10 mouse cellular contexts compared by ENCODE assay signal in genomic region chr4:24792416-24792981, GRCm38 (mm10). TPM values are rescaled to one million over a fixed set of nuclear protein-coding genes. Genes with fewer than 3 reads are reported as not detected.
DNase-seq lines count a peak whose midpoint lies in the region; ATAC-seq and TF ChIP-seq lines count a peak whose summit lies in the region.
"Had no signal": no experiment of that assay in that cellular context is flagged by ENCODE, and none has a peak within 500 bp of the region (broad histone marks: within the 10 kb centered on the region; RNA-seq: fewer than 3 reads in every experiment).

No protein-coding gene starts in this region.

- intact Hi-C loops in left cerebral cortex, adult 2 months (cut with DNase I) = loop anchor here (2.0 to 5.0 kb wide), 2 partner anchors 45 to 58 kb away; partner anchors contain the start of gene Klhl32

- no peaks in the 10 kb centered on the region for H3K9me3 ChIP-seq in forebrain, embryonic 14.5 days (replicated peaks; ENCODE audit: control insufficient read depth, low read length)
- no peaks in the 10 kb centered on the region for H3K9me3 ChIP-seq in midbrain, embryonic 15.5 days
- H3K9me3 ChIP-seq in liver, embryonic 12.5 days (replicated peaks) = no peaks in the 10 kb centered on the region
- H3K9me3 ChIP-seq: liver, embryonic 13.5 days had no signal

- H3K36me3 ChIP-seq in forebrain, embryonic 14.5 days (ENCODE audit: control insufficient read depth, insufficient read depth, low read length) = no peaks in the 10 kb centered on the region
- no peaks in the 10 kb centered on the region for H3K36me3 ChIP-seq in midbrain, embryonic 15.5 days (replicated peaks)
- no peaks in the 10 kb centered on the region for H3K36me3 ChIP-seq in liver, embryonic 12.5 days
- H3K36me3 ChIP-seq: liver, embryonic 13.5 days had no signal

- peak; percentile 37; the same call in 1 of the 2 replicates for ATAC-seq in forebrain, embryonic 14.5 days
- ATAC-seq in midbrain, embryonic 15.5 days (replicated peaks) = peak; percentile 38; the same call in 1 of the 2 replicates
- ATAC-seq in liver, embryonic 12.5 days = no peak
- ATAC-seq: Patski had no signal

- no peak overlapping the region for H3K27ac ChIP-seq in left cerebral cortex, adult 2 months
- no peak overlapping the region for H3K27ac ChIP-seq in forebrain, embryonic 14.5 days (ENCODE audit: low read depth, low read length)
- no peak overlapping the region for H3K27ac ChIP-seq in midbrain, embryonic 15.5 days
- H3K27ac ChIP-seq in liver, embryonic 12.5 days = no peak overlapping the region
- H3K27ac ChIP-seq: liver, embryonic 13.5 days had no signal

- TF ChIP-seq CTCF in left cerebral cortex, adult 2 months (IDR thresholded peaks at IDR 0.05) = no peak

- 15% methylated on average over 16 of the region's 16 CpGs for WGBS in forebrain, embryonic 14.5 days
- WGBS in midbrain, embryonic 15.5 days = 17% methylated on average over 16 of the region's 16 CpGs
- WGBS in liver, embryonic 12.5 days (ENCODE audit: insufficient replicate concordance) = 45% methylated on average over 16 of the region's 16 CpGs

- peak overlapping the region; percentile 23 for H3K4me2 ChIP-seq in forebrain, embryonic 14.5 days (ENCODE audit: low read length)
- H3K4me2 ChIP-seq in midbrain, embryonic 15.5 days = peak overlapping the region; percentile 26
- H3K4me2 ChIP-seq in liver, embryonic 12.5 days = no peak overlapping the region
- H3K4me2 ChIP-seq: liver, embryonic 13.5 days had no signal

- H3K4me3 ChIP-seq in left cerebral cortex, adult 2 months = peak overlapping the region; percentile 15; the same call in 1 of the 2 replicates
- H3K4me3 ChIP-seq in forebrain, embryonic 14.5 days (ENCODE audit: low read depth, low read length) = no peak overlapping the region
- H3K4me3 ChIP-seq in midbrain, embryonic 15.5 days = 0 out of 2 replicates have a peak overlapping the region, but pooled peaks have one; percentile 11
- H3K4me3 ChIP-seq in liver, embryonic 12.5 days = no peak overlapping the region
- H3K4me3 ChIP-seq: liver, embryonic 13.5 days had no signal

- no peak overlapping the region for H3K9ac ChIP-seq in forebrain, embryonic 14.5 days (ENCODE audit: low read length)
- no peak overlapping the region for H3K9ac ChIP-seq in midbrain, embryonic 15.5 days
- no peak overlapping the region for H3K9ac ChIP-seq in liver, embryonic 12.5 days
- H3K9ac ChIP-seq: liver, embryonic 13.5 days had no signal

- DNase-seq in left cerebral cortex, adult 2 months (ENCODE audit: extremely low spot score in 1 of 2, low spot score in 2 of 2) = no peak
- no peak for DNase-seq in left cerebral cortex, adult 18-20 months (ENCODE audit: low spot score in 2 of 2)
- peak; percentile 35 for DNase-seq in embryo, embryonic 10 days (ENCODE audit: low spot score)
- DNase-seq in forebrain, embryonic 14.5 days (ENCODE audit: low spot score) = peak; percentile 4
- no peak for DNase-seq in yolk sac, embryonic 10.5 days (ENCODE audit: low spot score)
- DNase-seq: cerebellum, adult 2 months; liver, embryonic 13.5 days had no signal

- peaks cover 7% of the 10 kb centered on the region; the same call in 1 of the 2 replicates for H3K4me1 ChIP-seq in forebrain, embryonic 14.5 days (ENCODE audit: control insufficient read depth, insufficient read depth, low read length)
- peaks cover 10% of the 10 kb centered on the region; the same call in 1 of the 2 replicates for H3K4me1 ChIP-seq in midbrain, embryonic 15.5 days
- H3K4me1 ChIP-seq in liver, embryonic 12.5 days = no peaks in the 10 kb centered on the region
- H3K4me1 ChIP-seq: liver, embryonic 13.5 days had no signal

- no peaks in the 10 kb centered on the region for H3K27me3 ChIP-seq in forebrain, embryonic 14.5 days (replicated peaks; ENCODE audit: control insufficient read depth, insufficient read depth, low read length)
- no peaks in the 10 kb centered on the region for H3K27me3 ChIP-seq in midbrain, embryonic 15.5 days (replicated peaks)
- no peaks in the 10 kb centered on the region for H3K27me3 ChIP-seq in liver, embryonic 12.5 days (replicated peaks)
- H3K27me3 ChIP-seq: liver, embryonic 13.5 days had no signal

RNA-seq across cellular contexts. Expression of gene Klhl32, which starts 58.4 kb away (rescaled TPM):
- total RNA-seq in left cerebral cortex, adult 2 months (2021) = 10 to 100 TPM; 16.0 to 16.1 TPM
- total RNA-seq in left cerebral cortex, adult 18-20 months (2021) = 10 to 100 TPM; 14.4 to 15.3 TPM
- polyA plus RNA-seq in forebrain, embryonic 14.5 days (2014; fragmentation: Nextera tagmentation; extraction: Ambion mirVana) = 12.0 and 16.6 TPM in 2 replicates
- 32.6 and 34.3 TPM in 2 replicates for polyA plus RNA-seq in midbrain, embryonic 15.5 days (2015; fragmentation: Nextera tagmentation; extraction: Ambion mirVana)
- 0.17 and 0.24 TPM in 2 replicates for polyA plus RNA-seq in liver, embryonic 12.5 days (2016; fragmentation: Nextera tagmentation; extraction: Ambion mirVana)

Comparison
In these comparisons a context has a peak if more than half of its experiments do, and no peak if none do; other contexts are left out.
1. DNase-seq: peak in embryo, embryonic 10 days (single experiment) and forebrain, embryonic 14.5 days (single experiment); none in left cerebral cortex, adult 2 months (0 of 2), left cerebral cortex, adult 18-20 months (0 of 2) and yolk sac, embryonic 10.5 days (single experiment).
2. H3K4me3 ChIP-seq: peak in left cerebral cortex, adult 2 months (single experiment) and midbrain, embryonic 15.5 days (single experiment); none in forebrain, embryonic 14.5 days (single experiment) and liver, embryonic 12.5 days (single experiment).
3. RNA of gene Klhl32, which starts 58.4 kb away (polyA plus RNA-seq): 32.6 to 34.3 TPM in midbrain, embryonic 15.5 days and 12.0 to 16.6 TPM in forebrain, embryonic 14.5 days; 0.17 to 0.24 TPM in liver, embryonic 12.5 days; every median in the first group is over 10 times any median in the second.